Mouse (Mus musculus) limb, embryonic 14.5 days (tissue): ENCODE measurements around the gene Larp1b. TPM values are rescaled to one million over a fixed set of nuclear protein-coding genes. Genes with fewer than 3 reads are reported as not detected.

Experiments used
- ATAC-seq: fragments of 200-750 bp; cut with Nextera tagmentation; 2 replicates; pipeline ENCODE4 v1.8.0; 2017; ENCODE audit warnings: low read depth, moderate number of reproducible peaks, moderate TSS enrichment; ENCODE audit not compliant: low FRiP score
- DNase-seq: peaks from one replicate; pipeline ENCODE4 v3.0.0-alpha.2; 2015; ENCODE audit warnings: low spot score
- H3K27ac ChIP-seq: fragments of 300-500 bp; sonication (generic); replicated peaks from 2 replicates; pipeline ENCODE4 v1.5.1; 2014; ENCODE audit warnings: low read depth, mild to moderate bottlenecking, low read length, moderate library complexity, mixed read lengths
- H3K27me3 ChIP-seq: fragments of 300-500 bp; sonication (generic); 2 replicates; pipeline ENCODE4 v1.6.1; 2014; ENCODE audit warnings: low read length, mixed read lengths; ENCODE audit not compliant: control insufficient read depth, insufficient read depth
- H3K36me3 ChIP-seq: fragments of 300-500 bp; sonication (generic); 2 replicates; pipeline ENCODE4 v1.6.1; 2014; ENCODE audit warnings: mild to moderate bottlenecking, low read length, moderate library complexity, mixed read lengths; ENCODE audit not compliant: control insufficient read depth, insufficient read depth
- H3K4me1 ChIP-seq: fragments of 300-500 bp; sonication (generic); 2 replicates; pipeline ENCODE4 v1.6.1; 2014; ENCODE audit warnings: antibody characterized with exemption, low read length, mixed read lengths; ENCODE audit not compliant: control insufficient read depth, insufficient read depth
- H3K4me2 ChIP-seq: fragments of 300-500 bp; sonication (generic); replicated peaks from 2 replicates; pipeline ENCODE4 v1.6.1; 2014; ENCODE audit warnings: low read depth, mild to moderate bottlenecking, low read length, moderate library complexity; ENCODE audit not compliant: severe bottlenecking
- H3K4me3 ChIP-seq: fragments of 300-500 bp; sonication (generic); replicated peaks from 2 replicates; pipeline ENCODE4 v1.5.1; 2014; ENCODE audit warnings: low read length
- H3K9ac ChIP-seq: fragments of 300-500 bp; sonication (generic); 2 replicates; pipeline ENCODE4 v1.6.1; 2014; ENCODE audit warnings: mild to moderate bottlenecking, low read depth, low read length, moderate library complexity; ENCODE audit not compliant: severe bottlenecking
- H3K9me3 ChIP-seq: fragments of 300-500 bp; sonication (generic); 2 replicates; pipeline ENCODE4 v1.6.1; 2016; ENCODE audit warnings: low read length; ENCODE audit not compliant: control insufficient read depth
- POLR2A ChIP-seq: fragments of 200-500 bp; IDR thresholded peaks from 2 replicates; pipeline ENCODE4 v1.8.0; 2012; ENCODE audit warnings: inconsistent platforms, mild to moderate bottlenecking, moderate library complexity, borderline replicate concordance; ENCODE audit not compliant: insufficient read depth, insufficient read length; ENCODE audit errors: extremely low read depth
- WGBS: fragments of 180-500 bp; shearing (Covaris S2); extraction: QIAGEN DNeasy Blood & Tissue Kit; methylation state at CpG from one replicate; pipeline ENCODE4 v1.1.7; 2014; 5-methylcytosine and 5-hydroxymethylcytosine counted together
- polyA plus RNA-seq, 2 experiments: library from polyadenylated mRNA; depleted of rRNA in 1 of 2; stranded (reverse) in 1 of 2; unstranded in 1 of 2; fragments of >200 nt; fragmentation: Nextera tagmentation in 1 of 2; extraction: Ambion mirVana in 1 of 2; gene quantifications; 2 replicates each; pipeline versions ENCODE4 v1.2.1 to v1.2.3; 2012 to 2014

The Larp1b gene
- polyA plus RNA-seq, 2 experiments = 2.0 to 3.5 TPM

DNA sequence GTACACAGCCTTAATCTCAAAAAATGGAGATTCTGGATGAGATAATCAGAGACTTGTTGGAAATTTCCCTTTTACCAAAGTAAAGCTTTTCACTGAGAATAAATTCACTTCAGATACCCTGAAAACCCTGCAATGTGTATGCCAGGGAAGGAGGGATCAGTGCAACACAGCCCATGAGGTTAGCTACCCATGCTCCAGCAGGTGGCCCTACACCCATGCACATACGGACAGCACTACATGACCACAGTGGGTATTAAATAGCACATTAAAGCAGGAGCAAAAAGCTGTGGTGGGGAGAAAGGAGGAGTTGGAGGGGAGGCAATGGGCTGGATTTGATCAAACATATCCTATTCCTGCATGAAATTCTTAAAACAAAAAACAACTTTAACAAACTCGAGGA, 120.9 kb downstream of the Larp1b start:
- DNase-seq (no peak), ATAC-seq (no peak)
- Histone ChIP-seq H3K9me3 (no peaks in the 10 kb centered on the region), H3K4me3 (no peak overlapping the region), H3K4me2 (no peak overlapping the region), H3K27ac (no peak overlapping the region), H3K36me3 (peaks cover 24% of the 10 kb centered on the region), H3K27me3 (no peaks in the 10 kb centered on the region), H3K4me1 (no peaks in the 10 kb centered on the region), H3K9ac (no peak overlapping the region)
- TF ChIP-seq POLR2A = no peak
- 59% methylated on average over 2 of the region's 2 CpGs for WGBS

DNA sequence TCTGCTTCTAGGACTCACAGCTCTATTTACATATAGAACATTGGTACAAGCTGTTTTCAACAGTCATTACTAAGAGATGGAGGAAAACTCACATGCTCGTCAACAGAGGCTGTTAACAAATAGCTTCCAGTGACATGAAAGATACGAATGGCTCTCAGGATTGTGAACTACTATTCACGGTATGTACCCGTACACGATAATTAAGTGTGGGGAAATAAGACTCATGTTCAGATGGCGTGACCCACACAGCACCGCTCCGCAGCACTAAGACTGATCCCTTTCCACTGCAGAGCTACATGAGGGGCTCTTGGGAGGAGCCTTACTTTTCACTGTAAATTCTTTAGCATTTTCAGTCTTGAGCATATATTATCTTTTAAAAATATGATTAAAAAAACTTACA, 125.7 kb downstream of the Larp1b start:
- 76% methylated on average over 8 of the region's 8 CpGs for WGBS
- no peak overlapping the region for H3K27ac ChIP-seq
- TF ChIP-seq POLR2A = no peak
- no peak overlapping the region for H3K9ac ChIP-seq
- no peaks in the 10 kb centered on the region for H3K27me3 ChIP-seq
- H3K4me2 ChIP-seq = no peak overlapping the region
- ATAC-seq (no peak), DNase-seq (no peak)
- H3K4me3 ChIP-seq = no peak overlapping the region
- H3K4me1 ChIP-seq = no peaks in the 10 kb centered on the region
- no peaks in the 10 kb centered on the region for H3K36me3 ChIP-seq
- H3K9me3 ChIP-seq = no peaks in the 10 kb centered on the region

GRCm38 (mm10) chr3:41078673-41079072, 129.0 kb downstream of the Larp1b start:
- 95% methylated on average over 2 of the region's 2 CpGs for WGBS
- ATAC-seq = no peak
- no peak for TF ChIP-seq POLR2A

DNA sequence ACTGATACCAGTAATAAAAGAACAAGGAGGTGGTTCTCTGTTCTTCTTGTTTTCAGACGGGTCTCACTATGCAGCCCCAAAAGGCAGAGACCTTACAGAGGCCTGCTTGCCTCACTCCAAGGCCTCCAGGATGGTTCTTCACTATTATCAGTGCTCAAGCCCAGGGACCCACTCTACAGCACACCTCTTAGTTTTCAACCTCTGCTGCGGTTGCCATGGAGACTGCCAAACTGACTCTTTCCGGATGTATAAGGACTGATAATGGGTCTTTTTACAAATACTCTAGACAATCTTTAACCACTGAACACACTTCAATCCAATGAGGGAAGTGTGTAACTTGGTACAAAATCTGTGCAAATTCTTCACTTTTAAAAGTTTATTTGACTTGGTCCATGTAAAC, 131.1 kb downstream of the Larp1b start:
- Histone ChIP-seq H3K27ac (no peak overlapping the region), H3K36me3 (no peaks in the 10 kb centered on the region), H3K9ac (no peak overlapping the region), H3K4me1 (peaks cover 13% of the 10 kb centered on the region), H3K4me3 (peak overlapping the region; percentile 5; the same call in 1 of the 2 replicates), H3K9me3 (no peaks in the 10 kb centered on the region), H3K27me3 (no peaks in the 10 kb centered on the region), H3K4me2 (peak overlapping the region; percentile 72)
- DNase-seq (no peak), ATAC-seq (no peak)
- WGBS = 39% methylated on average over 3 of the region's 3 CpGs
- no peak for TF ChIP-seq POLR2A

More at GRCm38 (mm10) chr3:41078673-41079072, 129.0 kb downstream of the Larp1b start:
- H3K27ac ChIP-seq = no peak overlapping the region
- no peak overlapping the region for H3K4me3 ChIP-seq
- H3K27me3 ChIP-seq = no peaks in the 10 kb centered on the region
- H3K9ac ChIP-seq = no peak overlapping the region
- H3K9me3 ChIP-seq = no peaks in the 10 kb centered on the region
- DNase-seq = no peak
- H3K4me2 ChIP-seq = no peak overlapping the region
- H3K36me3 ChIP-seq = no peaks in the 10 kb centered on the region
- H3K4me1 ChIP-seq = peaks cover 10% of the 10 kb centered on the region

GRCm38 (mm10) chr3:41081474-41082301, 132.1 kb downstream of the Larp1b start:
- no peak for ATAC-seq
- Histone ChIP-seq H3K27ac (peak overlapping the region; percentile 77), H3K4me1 (peaks cover 13% of the 10 kb centered on the region), H3K9me3 (no peaks in the 10 kb centered on the region), H3K4me2 (peak overlapping the region; percentile 72), H3K27me3 (no peaks in the 10 kb centered on the region), H3K36me3 (no peaks in the 10 kb centered on the region), H3K4me3 (peak overlapping the region; percentile 91), H3K9ac (peak overlapping the region; percentile 81)
- DNase-seq = peak; percentile 43
- TF ChIP-seq POLR2A = no peak
- WGBS = under 1% methylated on average over 23 of the region's 23 CpGs
